Mouse (Mus musculus): ENCODE measurements around the gene Rffl.

- TF ChIP-seq POLR2A (IDR thresholded peaks at IDR 0.05; ENCODE audit: low read depth, low read length) = no peak
- no peak for TF ChIP-seq CTCF (IDR thresholded peaks at IDR 0.05; ENCODE audit: extremely low read depth, insufficient read length, insufficient replicate concordance, low read depth, low read length)
Measured at GRCm38 (mm10) chr11:82874924-82875323, 3.9 kb upstream of the Rffl start.

Data from small intestine, adult 2 months (tissue).